Mouse (Mus musculus) frontal cortex, adult 2 months (tissue): ENCODE measurements around the gene Phldb3. TPM values are rescaled to one million over a fixed set of nuclear protein-coding genes. Genes with fewer than 3 reads are reported as not detected.
"Not testable (repeated sequence)": the region's sequence is repeated elsewhere in the genome, so short reads cannot be mapped to it uniquely, and the experiment has no call there.

Source experiments
- DNase-seq, 2 experiments: peaks; one replicate each; pipeline ENCODE4 v3.0.0; 2022; ENCODE audit warnings: low spot score in 1 of 2; ENCODE audit errors: extremely low spot score in 1 of 2
- polyA plus RNA-seq: library from polyadenylated mRNA; depleted of rRNA; stranded (reverse); fragments of >200 nt; gene quantifications from 2 replicates; pipeline ENCODE4 v1.2.3, GENCODE M21; 2012

Phldb3 gene
- polyA plus RNA-seq, 1 experiment = 0.12 TPM

DNA sequence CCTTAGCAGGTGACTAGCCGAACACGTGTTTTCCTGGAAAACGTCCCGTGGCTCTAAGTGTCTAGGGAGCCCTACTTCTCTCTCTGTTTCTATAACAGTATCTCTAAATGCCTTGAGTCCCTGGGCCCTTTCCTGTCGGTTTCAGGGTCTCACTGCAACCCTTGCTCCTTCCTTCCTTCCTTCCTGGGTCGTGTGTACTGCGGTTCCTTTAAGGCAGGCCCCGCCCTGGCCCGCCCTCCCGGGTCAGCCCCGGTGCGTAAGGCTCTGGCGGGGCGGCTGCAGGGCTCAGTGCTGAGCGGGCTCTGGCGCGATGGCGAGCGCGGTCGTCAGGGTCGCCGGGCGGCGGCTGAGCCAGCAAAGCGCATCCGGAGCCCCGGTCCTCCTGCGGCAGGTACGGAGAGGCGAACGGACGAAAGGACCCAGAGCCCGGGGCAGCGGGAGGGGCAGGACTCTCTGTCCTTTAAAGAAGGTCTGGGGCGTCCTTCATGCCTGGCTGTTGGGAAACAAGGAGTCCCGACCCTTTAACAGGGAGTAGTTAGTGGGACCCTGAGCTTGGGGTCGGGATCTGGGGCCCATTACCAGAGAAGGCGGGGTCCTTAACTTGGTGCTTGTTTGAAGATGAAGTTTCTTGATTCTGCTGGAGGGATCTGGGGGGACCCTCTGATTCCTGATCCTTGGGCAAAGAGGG is 16.8 kb upstream of the Phldb3 start:
- peak in 1 of 2 experiments; percentile 65 for DNase-seq

DNA sequence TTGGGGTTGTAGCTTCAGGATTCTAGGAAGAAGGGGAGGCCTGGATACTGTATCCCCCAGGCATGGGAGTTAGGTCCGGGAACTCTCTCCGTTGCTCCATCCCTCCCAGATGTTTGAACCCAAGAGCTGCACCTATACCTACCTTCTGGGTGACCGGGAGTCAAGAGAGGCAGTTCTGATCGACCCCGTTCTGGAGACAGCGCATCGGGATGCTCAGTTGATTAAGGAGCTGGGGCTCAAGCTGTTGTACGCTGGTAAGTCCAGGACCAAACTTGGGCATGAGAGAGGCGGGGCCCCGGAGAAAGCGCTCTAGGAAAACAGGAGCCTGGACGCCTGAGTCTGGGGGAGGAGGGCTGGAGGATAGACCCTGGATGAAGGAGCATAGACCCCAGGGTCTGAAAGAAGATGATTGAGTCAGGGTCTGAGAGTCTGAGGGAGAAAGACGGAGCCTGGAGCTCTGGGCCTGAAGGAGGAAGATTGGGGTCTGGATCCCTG is 16.2 kb upstream of the Phldb3 start:
- no peak for DNase-seq

DNA sequence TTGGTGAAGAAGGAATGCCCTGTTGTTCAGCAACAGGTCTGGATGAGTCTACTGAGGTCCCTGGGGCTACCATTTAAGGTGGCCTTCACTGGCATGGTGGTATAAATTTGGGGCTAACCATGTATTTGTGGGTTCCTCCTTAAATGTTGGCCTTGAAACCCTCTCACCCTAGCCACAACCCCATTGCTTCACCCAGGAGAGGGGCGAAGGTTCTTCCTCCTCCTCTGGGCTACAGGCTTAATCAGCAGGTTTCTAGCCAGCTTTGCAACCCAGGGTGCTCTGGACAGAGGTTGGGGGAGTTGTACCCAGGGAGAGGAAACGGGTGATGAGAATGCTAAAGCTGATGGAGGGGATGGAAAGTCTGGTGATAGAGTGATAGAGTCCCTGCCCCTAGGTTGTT is 15.1 kb upstream of the Phldb3 start:
- DNase-seq = no peak

DNA sequence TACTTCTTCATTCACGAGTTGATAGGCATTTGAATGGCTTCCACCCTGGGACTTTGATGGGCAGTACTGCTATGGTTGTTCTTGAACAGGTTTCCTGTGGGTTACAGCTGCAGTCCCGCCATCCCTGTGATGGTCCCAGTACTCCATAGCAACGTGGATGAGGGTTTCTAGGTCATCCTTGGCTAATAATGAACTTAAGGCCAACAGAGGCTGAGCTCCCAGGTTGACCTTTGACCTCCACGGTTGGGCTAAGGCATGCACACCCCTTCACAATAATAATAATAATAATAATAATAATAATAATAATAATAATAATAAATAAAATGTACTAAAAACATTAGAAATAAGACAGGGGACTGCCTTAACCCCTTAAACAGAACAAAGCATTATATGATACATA is 12.4 kb upstream of the Phldb3 start:
- no peak for DNase-seq

DNA sequence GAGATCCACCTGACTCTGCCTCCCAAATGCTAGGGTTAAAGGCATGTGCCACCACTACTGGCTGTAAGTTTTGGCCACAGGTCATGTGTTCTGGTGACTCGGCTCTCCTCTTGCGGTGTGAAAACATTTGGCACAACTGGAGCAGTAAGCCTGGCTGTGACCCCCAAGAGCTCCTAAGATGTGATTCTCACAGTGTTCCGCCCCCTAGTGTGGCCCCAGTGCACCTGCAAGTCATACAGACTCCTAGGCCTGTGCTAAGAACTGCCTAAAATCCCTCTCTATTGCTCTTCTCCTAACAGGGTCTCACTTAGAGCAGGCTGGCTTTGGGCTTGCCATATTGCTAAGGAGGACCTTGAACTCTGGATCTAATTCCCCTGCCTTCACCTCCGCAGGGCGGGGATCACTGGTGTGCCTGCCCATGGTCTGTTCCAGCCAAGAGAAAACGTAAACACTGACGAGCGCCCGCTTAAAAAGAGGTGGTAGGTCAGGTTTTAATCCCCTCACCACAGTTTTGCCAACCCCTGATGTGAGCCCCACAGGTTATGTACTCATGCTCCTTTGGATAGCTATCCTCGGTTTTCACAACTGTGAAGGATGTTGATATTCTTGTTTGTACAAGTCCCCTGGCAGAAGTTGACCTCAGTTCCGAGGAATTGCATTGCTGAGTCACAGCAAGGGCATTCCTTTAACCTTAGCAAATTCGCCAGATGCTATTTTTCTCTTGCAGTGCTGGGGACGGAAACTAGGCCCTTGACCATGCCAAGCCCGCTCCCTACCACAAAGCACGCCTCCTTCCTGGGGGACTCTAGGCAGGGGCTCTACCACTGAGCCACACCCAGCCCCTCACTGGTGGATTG is 11.1 kb upstream of the Phldb3 start:
- DNase-seq = no peak

DNA sequence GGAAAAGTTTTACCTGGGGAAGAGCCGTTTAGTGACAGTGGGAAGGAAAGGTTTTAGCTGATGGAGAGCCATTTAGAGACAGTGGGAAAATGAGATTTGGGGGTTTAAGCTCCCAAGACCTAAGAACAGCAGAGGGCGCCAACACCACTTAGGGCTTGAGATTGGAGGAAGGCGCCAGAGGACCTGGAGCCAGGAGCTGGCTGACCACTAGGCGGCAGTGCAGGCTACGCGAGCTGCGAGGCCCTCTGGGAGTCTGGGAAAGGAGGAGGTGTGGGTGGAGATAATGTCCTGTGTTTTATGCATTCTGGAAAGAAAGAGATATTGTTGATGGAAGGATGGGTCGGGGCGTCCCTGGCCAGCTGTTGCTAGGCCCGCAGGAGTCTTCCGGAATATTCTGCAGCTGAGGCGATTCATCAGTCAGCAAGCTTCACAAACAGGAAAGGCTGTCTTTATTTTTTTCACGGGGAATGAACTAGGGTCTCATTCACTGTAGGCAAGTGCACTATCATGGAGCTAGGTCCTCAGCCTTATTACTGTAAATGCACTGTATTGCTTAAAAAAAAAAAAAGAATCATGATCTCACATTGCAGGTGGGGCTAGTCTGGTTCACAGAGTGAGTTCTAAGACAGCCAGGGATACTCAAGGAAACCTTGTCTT is 9.5 kb upstream of the Phldb3 start:
- DNase-seq = peak; percentile 88 to 99

DNA sequence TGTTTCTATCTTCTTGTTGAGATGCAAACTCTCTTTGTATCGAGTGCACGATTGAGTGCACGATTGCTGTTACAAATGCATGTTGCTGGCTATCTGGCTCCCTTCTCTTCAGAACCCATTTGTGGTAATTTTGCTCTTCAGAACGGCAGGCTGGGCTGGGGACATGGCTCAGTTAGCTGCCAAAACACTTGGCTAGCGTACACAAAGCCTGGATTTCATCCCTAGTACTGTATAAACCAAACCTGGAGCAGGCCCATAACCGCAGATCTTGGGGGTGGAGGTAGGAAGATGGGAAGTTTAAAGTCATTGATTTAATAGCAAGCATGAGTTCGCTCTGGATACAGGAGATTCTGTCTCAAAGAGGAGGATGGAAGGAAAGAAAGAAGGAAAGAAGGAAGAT is 5.0 kb upstream of the Phldb3 start:
- DNase-seq = no peak

DNA sequence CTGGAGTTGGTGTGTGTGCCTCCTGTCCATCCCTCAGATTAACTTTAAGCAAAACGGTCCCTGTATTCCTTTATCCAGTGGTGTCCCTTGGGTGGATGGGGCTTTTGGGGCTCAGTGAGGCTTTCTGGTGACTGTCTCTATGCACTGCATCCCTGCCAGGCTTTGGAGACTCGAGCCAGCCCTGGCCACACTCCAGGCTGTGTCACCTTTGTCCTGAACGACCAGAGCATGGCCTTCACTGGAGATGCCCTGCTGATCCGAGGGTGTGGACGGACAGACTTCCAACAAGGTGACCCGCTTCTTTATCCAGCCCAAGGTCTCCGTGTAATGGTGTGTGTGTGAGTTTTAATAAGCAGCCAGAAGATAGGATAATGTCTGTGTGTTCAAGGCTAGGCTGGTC is 4.5 kb upstream of the Phldb3 start:
- DNase-seq = no peak

DNA sequence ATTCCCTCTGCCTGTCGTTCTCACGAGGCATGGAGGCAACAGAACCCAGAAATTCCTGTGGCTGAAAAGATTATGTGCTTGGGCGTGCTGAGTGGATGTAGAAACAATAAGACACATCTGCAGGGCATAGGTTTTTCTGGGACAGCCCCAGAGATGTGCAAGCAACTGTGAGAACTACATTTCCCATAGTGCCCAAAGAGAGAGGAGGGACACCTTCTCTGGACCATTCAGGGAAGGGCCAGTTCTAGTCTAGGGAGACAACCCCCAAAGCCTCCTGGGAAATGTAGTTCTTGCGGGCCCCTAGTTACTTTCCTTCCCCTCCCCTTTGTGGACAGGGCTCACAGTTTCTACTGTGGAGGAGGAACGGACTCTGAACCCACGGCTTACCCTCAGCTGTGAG is 2.5 kb upstream of the Phldb3 start:
- DNase-seq = peak in 1 of 2 experiments; percentile 37

DNA sequence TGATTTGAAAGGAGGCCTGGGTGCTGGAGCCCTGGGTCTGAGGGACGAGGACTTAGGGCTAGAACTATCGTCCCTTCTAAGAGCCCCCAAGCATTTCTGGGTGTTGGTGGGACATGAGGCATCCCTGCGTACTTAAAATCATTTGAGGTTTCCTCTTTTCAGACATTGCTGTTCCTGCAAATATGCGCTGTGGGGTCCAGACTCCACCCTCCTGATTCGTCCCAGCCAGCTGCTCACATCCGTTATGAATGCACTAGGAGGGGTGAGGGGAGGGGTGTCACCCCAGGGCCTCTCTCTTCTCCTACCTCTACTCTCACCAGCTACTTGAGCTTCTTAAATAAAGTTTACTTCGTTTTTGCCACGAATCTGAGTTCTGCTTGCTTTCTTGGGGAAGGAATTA is 2.0 kb upstream of the Phldb3 start:
- no peak for DNase-seq

DNA sequence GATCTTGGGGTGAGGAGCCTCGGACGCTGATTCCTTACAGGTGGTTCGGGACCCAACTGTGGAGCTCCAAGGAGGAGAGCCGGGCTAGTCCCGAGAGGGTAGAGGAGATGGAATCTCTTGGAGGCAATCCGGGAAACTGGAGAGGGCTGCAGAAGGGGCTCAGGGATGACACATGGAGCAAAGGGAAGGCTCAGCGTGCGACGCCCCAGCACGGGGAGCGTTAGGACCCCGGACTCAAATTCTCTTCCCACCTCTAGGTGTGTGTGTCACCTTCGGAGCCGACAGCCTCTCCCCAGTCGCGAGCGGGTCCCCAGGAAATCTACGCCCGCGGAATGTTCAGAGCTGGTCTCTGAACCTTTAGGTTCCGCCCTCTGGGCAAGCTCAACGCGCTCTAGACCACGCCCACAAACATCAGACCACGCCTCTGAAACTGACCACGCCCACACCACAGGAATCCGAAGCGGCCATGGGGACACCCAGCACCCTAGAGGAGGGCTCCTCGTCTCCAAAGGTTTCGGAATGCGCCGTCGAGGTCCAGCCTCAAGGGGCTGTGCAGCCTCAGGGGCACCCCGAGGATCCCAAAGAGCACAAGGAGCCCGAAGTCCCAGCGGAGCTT is 424 bp downstream of the Phldb3 start:
- peak in 1 of 2 experiments; percentile 53 for DNase-seq

DNA sequence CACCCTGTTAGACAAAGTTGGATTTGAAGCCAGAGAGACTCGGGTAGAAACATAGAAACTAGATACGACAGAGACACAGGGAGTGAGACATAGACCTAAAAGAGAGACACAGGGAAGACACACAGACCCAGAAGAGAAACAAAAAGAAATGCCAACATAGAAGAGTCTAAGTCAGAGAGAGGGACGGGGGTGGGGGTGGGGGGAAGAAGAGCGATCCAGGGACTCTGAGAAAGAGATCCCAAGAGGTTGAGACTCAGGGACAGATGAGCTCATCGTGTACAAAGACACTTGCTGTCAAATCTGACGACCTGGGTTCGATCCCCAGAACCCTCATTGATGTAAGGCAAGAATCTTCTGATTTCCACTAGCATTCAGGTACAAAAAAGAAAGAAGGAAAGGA is 1.1 kb downstream of the Phldb3 start:
- no peak for DNase-seq

DNA sequence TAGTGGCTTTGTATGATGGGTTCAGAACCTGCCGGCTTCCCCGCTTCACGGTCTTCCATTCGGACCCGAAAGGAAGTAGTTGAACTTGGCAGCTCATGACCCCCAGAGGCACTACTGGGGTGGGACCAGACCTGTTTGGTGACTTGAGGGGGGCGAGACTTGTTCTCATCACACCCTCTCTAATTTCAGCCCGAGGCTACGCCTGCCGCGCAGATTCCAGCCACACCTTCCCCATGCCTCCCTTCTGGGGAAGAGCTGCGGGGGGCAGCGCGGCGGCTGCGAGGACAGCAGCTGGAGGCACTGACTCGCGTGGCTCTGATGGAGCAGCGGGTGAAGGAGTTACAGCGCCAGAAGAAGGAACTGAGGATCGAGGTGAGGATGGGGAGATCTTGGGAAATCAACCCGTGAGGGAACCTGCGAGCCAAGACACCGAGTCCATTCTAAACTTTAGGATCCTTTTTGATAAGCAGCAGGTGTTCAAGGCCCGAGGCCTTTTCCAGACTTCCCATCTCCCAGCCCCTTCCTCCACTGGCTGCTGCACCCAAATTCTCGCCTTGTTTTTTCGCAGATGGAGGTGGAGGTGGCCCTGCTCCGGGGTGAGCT is 1.8 kb downstream of the Phldb3 start:
- no peak for DNase-seq

DNA sequence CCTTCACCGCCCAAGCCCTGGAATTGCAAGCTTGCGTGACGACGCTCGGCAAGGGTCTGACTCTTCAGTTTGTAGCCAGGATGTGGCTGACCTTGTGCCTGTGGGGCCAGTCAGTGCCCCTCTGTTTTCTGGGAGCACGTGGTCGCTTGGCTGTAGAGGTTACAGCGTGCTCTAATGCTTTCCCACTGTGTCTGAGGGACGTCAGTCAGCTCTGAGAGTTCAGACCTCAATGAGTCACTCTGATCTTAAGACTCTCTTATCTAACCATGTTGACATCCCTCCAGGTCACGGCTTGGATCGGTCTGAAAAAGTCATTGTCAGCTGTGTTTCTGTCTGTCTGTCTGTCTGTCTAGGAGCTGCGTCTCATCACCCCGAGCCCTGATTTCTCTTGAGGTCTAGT is 4.3 kb downstream of the Phldb3 start:
- DNase-seq = no peak

DNA sequence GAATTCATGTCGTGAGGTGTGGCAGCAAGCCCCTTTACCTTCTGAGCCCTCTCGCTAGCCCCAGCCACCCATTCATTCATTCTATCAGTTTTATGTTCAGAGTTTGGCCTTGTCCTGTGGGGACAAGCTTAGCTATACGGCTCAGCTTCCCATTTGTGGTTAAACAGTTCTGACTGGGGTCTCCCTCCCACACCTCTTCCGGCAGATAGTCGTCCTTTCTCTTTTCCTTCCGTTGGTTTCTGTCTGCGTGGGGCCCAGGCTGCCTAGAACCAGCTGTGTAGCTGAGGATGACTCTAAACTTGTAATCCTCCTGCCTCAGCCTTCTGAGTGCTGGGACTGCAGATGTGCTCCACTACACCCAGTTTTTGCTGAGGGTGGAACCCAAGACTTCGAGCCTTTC is 7.2 kb downstream of the Phldb3 start:
- DNase-seq = no peak

DNA sequence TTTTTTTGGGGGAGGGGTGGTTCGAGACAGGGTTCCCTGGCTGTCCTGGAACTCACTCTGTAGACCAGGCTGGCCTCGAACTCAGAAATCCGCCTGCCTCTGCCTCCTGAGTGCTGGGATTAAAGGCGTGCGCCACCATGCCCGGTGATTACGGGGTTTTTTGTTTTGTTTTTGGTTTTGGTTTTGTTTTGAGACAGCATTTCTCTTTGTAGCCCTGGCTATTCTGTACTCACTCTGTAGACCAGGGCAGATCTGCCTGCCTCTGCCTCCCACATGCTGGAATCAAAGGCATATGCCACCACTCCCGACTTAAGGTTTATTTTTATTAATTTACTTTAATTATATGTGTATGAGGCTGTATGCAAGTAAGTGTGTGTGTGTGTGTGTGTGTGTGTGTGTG is 7.8 kb downstream of the Phldb3 start:
- not testable (repeated sequence) for DNase-seq

DNA sequence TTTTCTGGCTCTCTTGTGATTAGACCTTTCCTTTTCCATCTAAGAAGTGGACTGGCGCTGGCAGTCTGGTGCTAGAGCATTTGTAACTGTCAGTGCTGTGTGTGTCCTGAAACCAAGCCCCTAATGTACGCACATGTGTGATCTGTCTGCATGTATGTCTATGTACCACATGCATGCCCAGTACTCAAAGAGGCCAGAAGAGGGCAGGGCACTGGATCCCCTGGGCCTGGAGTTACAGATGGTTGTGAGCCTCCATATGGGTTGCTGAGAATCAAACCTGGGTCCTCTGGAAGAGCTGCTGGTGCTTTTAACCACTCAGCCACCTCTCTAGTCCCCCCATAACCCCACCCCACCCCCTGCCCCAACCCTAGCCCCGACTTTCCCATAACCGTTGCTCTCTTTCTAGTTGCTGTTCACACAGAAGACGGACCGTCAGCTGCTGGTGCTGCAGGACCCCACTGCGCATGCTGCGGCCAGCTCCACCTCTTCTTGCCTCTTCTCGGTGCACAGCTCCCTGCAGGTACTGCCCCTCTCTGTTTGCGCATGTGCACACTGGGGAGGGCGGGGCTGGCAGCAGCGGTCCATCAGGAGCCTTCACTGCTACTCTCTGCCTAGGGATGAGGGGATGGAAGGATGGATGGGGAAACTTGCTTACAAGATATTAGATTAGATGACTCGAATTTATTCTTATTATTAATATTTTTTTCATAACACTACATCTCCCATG is 9.3 kb downstream of the Phldb3 start:
- no peak for DNase-seq

DNA sequence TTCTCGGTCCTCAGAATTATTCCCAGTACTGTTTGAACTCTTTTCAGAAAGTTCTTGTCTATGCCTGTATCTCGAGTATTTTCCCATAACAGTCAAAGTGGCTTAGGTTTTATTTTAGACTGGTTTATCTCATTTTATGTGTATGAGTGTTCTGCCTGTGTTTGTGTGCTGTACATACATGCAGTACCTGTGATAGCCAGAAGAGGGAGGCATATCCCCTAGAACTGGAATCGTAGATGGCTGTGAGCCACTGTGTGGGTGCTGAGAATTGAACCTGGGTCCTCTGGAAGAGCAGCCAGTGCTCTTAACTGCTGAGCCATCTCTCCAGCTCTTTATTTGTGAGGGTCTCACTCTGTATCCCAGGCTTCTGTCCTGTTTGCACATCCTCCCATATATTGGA is 10.6 kb downstream of the Phldb3 start:
- DNase-seq = no peak

DNA sequence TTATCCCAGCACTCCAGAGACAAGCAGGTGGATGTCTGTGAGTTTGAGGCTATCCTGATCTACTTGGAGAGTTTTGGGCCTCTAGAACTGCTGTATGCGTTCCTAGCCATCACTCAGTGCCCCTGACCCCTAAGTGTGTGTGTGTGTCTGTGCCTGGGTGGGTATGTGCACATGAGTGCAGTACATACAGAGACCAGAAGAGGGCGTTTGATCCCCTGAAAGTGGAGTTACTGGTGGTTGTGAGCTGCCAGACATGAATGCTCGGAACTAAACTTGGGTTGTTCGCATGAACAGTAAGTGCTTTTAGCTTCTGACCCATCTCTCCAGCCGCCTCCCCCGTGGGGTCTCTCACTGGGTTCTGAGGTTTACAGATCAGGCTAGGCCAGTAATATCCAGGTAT is 12.4 kb downstream of the Phldb3 start:
- no peak for DNase-seq
